Mouse (Mus musculus) neural tube, embryonic 13.5 days (tissue): ENCODE measurements at regions not wholly inside any gene's neighbourhood (a gene's known extent, or its start where the extent isn't known, plus 50 kb on each side); places are given as distances from the start of the nearest gene placed in this dataset.

Experiments used
- ATAC-seq: fragments of 200-750 bp; cut with Nextera tagmentation; 2 replicates; pipeline ENCODE4 v1.8.0; 2017; ENCODE audit warnings: low read depth, mild to moderate bottlenecking, moderate TSS enrichment, moderate library complexity
- H3K27ac ChIP-seq: fragments of 300-500 bp; sonication (generic); replicated peaks from 2 replicates; pipeline ENCODE4 v1.5.1; 2015; ENCODE audit warnings: moderate library complexity, mild to moderate bottlenecking, inconsistent platforms
- H3K27me3 ChIP-seq: fragments of 300-500 bp; sonication (generic); 2 replicates; pipeline ENCODE4 v1.6.1; 2015; ENCODE audit warnings: mild to moderate bottlenecking, inconsistent platforms
- H3K36me3 ChIP-seq: fragments of 300-500 bp; sonication (generic); 2 replicates; pipeline ENCODE4 v1.6.1; 2015; ENCODE audit warnings: mild to moderate bottlenecking, inconsistent platforms
- H3K4me1 ChIP-seq: fragments of 300-500 bp; sonication (generic); replicated peaks from 2 replicates; pipeline ENCODE4 v1.6.1; 2015; ENCODE audit warnings: inconsistent platforms
- H3K4me2 ChIP-seq: fragments of 300-500 bp; sonication (generic); 2 replicates; pipeline ENCODE4 v1.6.1; 2015; ENCODE audit warnings: inconsistent platforms, mild to moderate bottlenecking, moderate library complexity
- H3K4me3 ChIP-seq: fragments of 300-500 bp; sonication (generic); 2 replicates; pipeline ENCODE4 v1.5.1; 2015; ENCODE audit warnings: mild to moderate bottlenecking, inconsistent platforms
- H3K9ac ChIP-seq: fragments of 300-500 bp; sonication (generic); 2 replicates; pipeline ENCODE4 v1.6.1; 2015; ENCODE audit warnings: moderate library complexity, mild to moderate bottlenecking, inconsistent platforms
- H3K9me3 ChIP-seq: fragments of 300-500 bp; sonication (generic); 2 replicates; pipeline ENCODE4 v1.6.1; 2016; ENCODE audit warnings: inconsistent platforms
- WGBS: fragments of 180-500 bp; shearing (Covaris S2); methylation state at CpG from one replicate; pipeline ENCODE4 v1.1.7; 2015; 5-methylcytosine and 5-hydroxymethylcytosine counted together

GRCm38 (mm10) chr15:90021746-90022312, 180.2 kb upstream of the Syt10 start:
- no peaks in the 10 kb centered on the region for H3K4me1 ChIP-seq
- H3K4me2 ChIP-seq = no peak overlapping the region
- H3K4me3 ChIP-seq = no peak overlapping the region
- no peak overlapping the region for H3K27ac ChIP-seq
- ATAC-seq = no peak
- H3K9me3 ChIP-seq = no peaks in the 10 kb centered on the region
- H3K9ac ChIP-seq = no peak overlapping the region
- no peaks in the 10 kb centered on the region for H3K36me3 ChIP-seq
- H3K27me3 ChIP-seq = no peaks in the 10 kb centered on the region

GRCm38 (mm10) chr15:90023164-90023563, 181.5 kb upstream of the Syt10 start:
- WGBS = 61% methylated on average over 4 of the region's 4 CpGs
- no peak overlapping the region for H3K4me3 ChIP-seq
- no peaks in the 10 kb centered on the region for H3K9me3 ChIP-seq
- no peak overlapping the region for H3K9ac ChIP-seq
- H3K4me1 ChIP-seq = no peaks in the 10 kb centered on the region
- no peak for ATAC-seq
- no peaks in the 10 kb centered on the region for H3K27me3 ChIP-seq
- no peak overlapping the region for H3K4me2 ChIP-seq
- H3K36me3 ChIP-seq = no peaks in the 10 kb centered on the region
- no peak overlapping the region for H3K27ac ChIP-seq

GRCm38 (mm10) chr15:90034356-90034755, 189.8 kb upstream of the Alg10b start:
- Histone ChIP-seq H3K9me3 (no peaks in the 10 kb centered on the region), H3K27me3 (no peaks in the 10 kb centered on the region), H3K4me1 (no peaks in the 10 kb centered on the region), H3K27ac (no peak overlapping the region), H3K36me3 (no peaks in the 10 kb centered on the region), H3K4me2 (no peak overlapping the region), H3K9ac (no peak overlapping the region), H3K4me3 (no peak overlapping the region)
- 83% methylated on average over 2 of the region's 2 CpGs for WGBS
- no peak for ATAC-seq

DNA sequence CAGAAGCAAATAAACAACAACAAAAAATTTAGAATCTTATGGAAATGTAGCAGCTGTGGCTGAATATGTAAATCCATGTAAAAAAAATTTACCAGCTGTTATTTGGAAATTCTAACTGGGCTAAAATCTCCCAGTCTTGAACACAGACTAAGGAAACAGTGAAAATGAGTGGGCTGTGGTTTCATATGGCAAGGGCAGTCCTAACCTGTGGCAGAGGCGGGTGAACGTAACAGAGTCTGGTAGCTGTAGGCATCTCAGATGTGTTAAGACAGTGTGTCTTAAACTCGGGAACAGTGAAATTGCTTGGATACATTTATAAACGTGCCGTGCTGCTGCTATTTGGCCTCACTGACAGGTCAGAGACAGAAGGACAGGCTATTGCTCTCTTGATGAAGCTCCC, 178.4 kb upstream of the Alg10b start:
- 92% methylated on average over 5 of the region's 5 CpGs for WGBS
- H3K4me1 ChIP-seq = no peaks in the 10 kb centered on the region; the same call in 1 of the 2 replicates
- H3K27ac ChIP-seq = no peak overlapping the region
- H3K9me3 ChIP-seq = no peaks in the 10 kb centered on the region
- no peak overlapping the region for H3K4me3 ChIP-seq
- no peak overlapping the region for H3K4me2 ChIP-seq
- H3K9ac ChIP-seq = no peak overlapping the region
- no peak for ATAC-seq
- H3K36me3 ChIP-seq = no peaks in the 10 kb centered on the region
- H3K27me3 ChIP-seq = no peaks in the 10 kb centered on the region

GRCm38 (mm10) chr15:90062021-90062420, 162.1 kb upstream of the Alg10b start:
- no peaks in the 10 kb centered on the region for H3K4me1 ChIP-seq
- ATAC-seq = no peak
- no peaks in the 10 kb centered on the region for H3K36me3 ChIP-seq
- H3K4me3 ChIP-seq = no peak overlapping the region
- 88% methylated on average over 7 of the region's 7 CpGs for WGBS
- H3K4me2 ChIP-seq = no peak overlapping the region
- H3K27ac ChIP-seq = no peak overlapping the region
- no peak overlapping the region for H3K9ac ChIP-seq
- H3K9me3 ChIP-seq = no peaks in the 10 kb centered on the region
- H3K27me3 ChIP-seq = no peaks in the 10 kb centered on the region

DNA sequence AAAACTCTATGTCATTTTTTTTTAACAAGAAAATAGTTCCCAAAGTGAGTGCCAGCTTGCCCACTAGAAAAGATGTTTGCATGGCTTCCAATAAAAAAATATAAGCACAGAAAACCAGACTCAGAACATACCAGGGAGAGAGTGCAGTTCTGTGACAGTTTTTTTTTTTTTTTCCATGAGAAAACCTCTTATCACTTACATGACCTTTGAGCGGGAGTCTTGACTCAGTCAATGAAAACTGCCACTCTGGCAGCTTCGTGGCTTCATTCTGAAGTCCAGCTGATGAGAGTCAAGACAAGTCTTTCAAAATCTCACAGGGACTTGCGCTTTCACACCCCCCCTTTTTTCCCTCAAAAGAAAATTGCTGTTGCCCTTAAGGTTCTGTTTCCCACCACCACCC, 158.3 kb upstream of the Alg10b start:
- Histone ChIP-seq H3K36me3 (no peaks in the 10 kb centered on the region), H3K4me2 (no peak overlapping the region), H3K9ac (no peak overlapping the region), H3K27me3 (no peaks in the 10 kb centered on the region), H3K27ac (no peak overlapping the region), H3K4me1 (no peaks in the 10 kb centered on the region), H3K4me3 (no peak overlapping the region), H3K9me3 (no peaks in the 10 kb centered on the region)
- 90% methylated on average over 3 of the region's 3 CpGs for WGBS
- ATAC-seq = no peak

- Histone ChIP-seq H3K27ac (peak overlapping the region; percentile 64), H3K4me2 (no peak overlapping the region), H3K9me3 (no peaks in the 10 kb centered on the region), H3K4me1 (0 out of 2 replicates have a peak, but pooled peaks cover 7% of the 10 kb centered on the region), H3K9ac (no peak overlapping the region), H3K27me3 (no peaks in the 10 kb centered on the region), H3K36me3 (no peaks in the 10 kb centered on the region), H3K4me3 (no peak overlapping the region)
- WGBS = 38% methylated on average over 6 of the region's 6 CpGs
- peak; percentile 89 for ATAC-seq
Measured at GRCm38 (mm10) chr15:90072078-90072477, 152.0 kb upstream of the Alg10b start.

- Histone ChIP-seq H3K4me1 (peaks cover 12% of the 10 kb centered on the region; the same call in 1 of the 2 replicates), H3K9ac (no peak overlapping the region), H3K9me3 (no peaks in the 10 kb centered on the region), H3K4me3 (no peak overlapping the region), H3K27ac (peak overlapping the region; percentile 61), H3K36me3 (no peaks in the 10 kb centered on the region), H3K4me2 (no peak overlapping the region), H3K27me3 (no peaks in the 10 kb centered on the region)
- peak; percentile 84 for ATAC-seq
- WGBS = 59% methylated on average over 9 of the region's 9 CpGs
Measured at GRCm38 (mm10) chr15:90082175-90082951, 141.7 kb upstream of the Alg10b start.

DNA sequence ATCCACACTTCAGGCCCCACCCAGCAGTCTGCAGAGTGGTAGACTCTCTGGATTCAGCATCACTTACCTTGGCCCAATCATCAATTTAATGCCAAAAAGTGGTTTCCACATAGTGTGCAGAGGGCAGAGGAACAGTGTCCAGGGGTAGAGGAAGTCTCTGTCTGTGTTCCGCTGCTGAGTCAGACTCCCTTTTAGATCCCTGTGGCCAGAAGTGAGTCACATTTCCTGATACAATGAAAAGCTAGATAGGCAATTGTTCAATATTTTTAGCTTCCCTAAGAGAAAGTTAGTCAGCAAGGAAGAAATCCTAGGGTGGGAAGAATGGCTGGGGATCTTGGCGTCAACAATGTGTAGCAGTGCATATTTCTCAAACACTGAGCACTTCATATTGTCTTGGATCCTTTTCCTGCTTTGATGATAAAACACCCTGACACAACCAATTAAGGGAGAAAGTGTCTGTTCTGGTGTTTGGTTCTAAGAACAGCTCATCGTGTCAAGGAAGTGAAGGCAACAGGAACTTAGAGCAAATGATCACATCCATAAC, 114.6 kb upstream of the Alg10b start:
- Histone ChIP-seq H3K4me2 (no peak overlapping the region), H3K27ac (no peak overlapping the region), H3K9ac (no peak overlapping the region), H3K27me3 (no peaks in the 10 kb centered on the region), H3K4me3 (no peak overlapping the region), H3K9me3 (no peaks in the 10 kb centered on the region), H3K36me3 (no peaks in the 10 kb centered on the region), H3K4me1 (no peaks in the 10 kb centered on the region)
- ATAC-seq = no peak
- 93% methylated on average over 3 of the region's 3 CpGs for WGBS

DNA sequence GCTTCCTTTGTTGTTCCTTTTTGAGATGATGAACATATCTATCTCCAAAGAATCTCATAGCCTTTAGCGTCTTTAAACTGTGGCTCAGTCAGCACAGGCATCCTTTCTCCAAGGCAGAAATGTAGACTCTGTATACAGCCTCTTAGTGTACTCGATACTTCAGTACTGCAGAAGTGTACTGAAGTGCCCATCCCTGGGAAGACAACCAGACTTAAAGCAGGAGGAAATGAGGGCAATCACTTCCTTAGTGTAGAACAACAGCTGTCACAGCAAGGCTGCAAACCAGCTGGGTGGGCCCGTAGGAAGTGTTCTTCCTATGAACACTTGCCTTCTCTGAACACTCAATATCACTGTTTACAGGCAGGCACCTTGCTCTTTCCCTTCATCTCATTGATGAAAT, 110.5 kb upstream of the Alg10b start:
- no peak overlapping the region for H3K27ac ChIP-seq
- no peaks in the 10 kb centered on the region for H3K36me3 ChIP-seq
- no peak for ATAC-seq
- no peaks in the 10 kb centered on the region for H3K4me1 ChIP-seq
- no peak overlapping the region for H3K4me2 ChIP-seq
- WGBS = 50% methylated on average over 3 of the region's 3 CpGs
- no peaks in the 10 kb centered on the region for H3K27me3 ChIP-seq
- H3K9ac ChIP-seq = no peak overlapping the region
- H3K9me3 ChIP-seq = no peaks in the 10 kb centered on the region
- no peak overlapping the region for H3K4me3 ChIP-seq

DNA sequence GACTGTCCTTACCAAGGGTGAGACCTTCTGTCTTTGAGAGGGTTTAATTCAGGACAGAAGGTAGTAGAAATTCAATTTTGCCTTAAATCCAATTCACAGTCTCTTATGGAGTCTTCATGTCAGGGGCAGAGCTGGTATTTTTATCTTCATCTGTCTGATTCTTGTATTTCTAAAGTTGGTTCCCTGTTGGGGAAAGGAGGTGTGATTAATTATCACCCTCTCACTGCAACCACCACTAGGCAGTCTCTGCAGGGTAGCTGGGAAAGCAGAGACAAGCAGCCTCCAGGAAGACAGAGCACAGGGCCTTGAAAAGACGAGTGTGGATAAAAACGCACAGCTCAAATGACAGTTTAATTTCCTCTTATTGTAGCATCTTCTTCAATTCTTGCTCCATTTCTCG, 104.4 kb upstream of the Alg10b start:
- Histone ChIP-seq H3K27me3 (no peaks in the 10 kb centered on the region), H3K4me3 (no peak overlapping the region), H3K4me2 (no peak overlapping the region), H3K4me1 (no peaks in the 10 kb centered on the region), H3K9ac (no peak overlapping the region), H3K36me3 (no peaks in the 10 kb centered on the region), H3K9me3 (no peaks in the 10 kb centered on the region), H3K27ac (no peak overlapping the region)
- ATAC-seq = no peak
- WGBS = 80% methylated on average over 3 of the region's 3 CpGs

GRCm38 (mm10) chr15:90123999-90124398, 100.1 kb upstream of the Alg10b start:
- Histone ChIP-seq H3K36me3 (no peaks in the 10 kb centered on the region), H3K9ac (no peak overlapping the region), H3K4me1 (no peaks in the 10 kb centered on the region), H3K4me2 (no peak overlapping the region), H3K27me3 (no peaks in the 10 kb centered on the region), H3K9me3 (no peaks in the 10 kb centered on the region), H3K27ac (no peak overlapping the region), H3K4me3 (no peak overlapping the region)
- 91% methylated on average over 8 of the region's 8 CpGs for WGBS
- no peak for ATAC-seq

DNA sequence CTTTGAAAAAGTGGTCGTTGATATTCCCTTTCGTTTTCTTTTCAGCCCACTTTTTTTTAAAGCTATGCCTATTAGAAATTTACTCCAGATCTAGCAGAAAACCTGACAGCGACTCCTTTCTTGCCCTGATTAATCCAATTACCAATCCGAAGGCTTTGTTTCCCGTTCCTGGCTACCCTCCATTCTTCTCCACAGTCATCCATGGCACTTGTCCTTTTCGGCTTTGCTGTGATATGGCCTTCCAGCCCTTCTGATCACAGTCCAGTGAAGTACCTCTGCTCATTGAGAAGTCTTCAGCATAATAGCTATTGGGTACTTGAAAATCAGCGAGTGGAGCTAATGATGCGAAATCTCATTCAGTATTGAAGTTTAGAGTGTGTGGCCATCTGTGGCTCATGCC, 99.0 kb upstream of the Alg10b start:
- no peaks in the 10 kb centered on the region for H3K36me3 ChIP-seq
- 68% methylated on average over 8 of the region's 8 CpGs for WGBS
- no peaks in the 10 kb centered on the region for H3K27me3 ChIP-seq
- H3K9ac ChIP-seq = no peak overlapping the region
- H3K4me3 ChIP-seq = no peak overlapping the region
- H3K4me2 ChIP-seq = no peak overlapping the region
- no peaks in the 10 kb centered on the region for H3K4me1 ChIP-seq
- H3K27ac ChIP-seq = no peak overlapping the region
- H3K9me3 ChIP-seq = no peaks in the 10 kb centered on the region
- ATAC-seq = no peak
